Mouse (Mus musculus): Measurements from ENCODE around the gene Adal.

Gene Adal

GRCm38 (mm10) chr2:121183431-121183830 lies 43.2 kb downstream of the Adal start:
- DNase-seq: no peak

GRCm38 (mm10) chr2:121184142-121184541 lies 43.9 kb downstream of the Adal start:
- no peak for DNase-seq

- DNase-seq: no peak
Observed at GRCm38 (mm10) chr2:121188530-121188929, 48.3 kb downstream of the Adal start.

GRCm38 (mm10) chr2:121195466-121195865 lies 55.2 kb downstream of the Adal start:
- DNase-seq: no peak

- DNase-seq: no peak
Observed at GRCm38 (mm10) chr2:121204276-121204675, 64.0 kb downstream of the Adal start.

All from B cell, adult 2 months (primary cell).